Mouse (Mus musculus) spleen, adult 2 months (tissue): ENCODE results near the gene Il12rb1.

Source experiments
- CTCF ChIP-seq: fragments of 200-500 bp; IDR thresholded peaks from 2 replicates; pipeline ENCODE4 v1.5.1; 2011; ENCODE audit warnings: mild to moderate bottlenecking, inconsistent platforms; ENCODE audit not compliant: insufficient read depth, insufficient read length, insufficient replicate concordance; ENCODE audit errors: extremely low read depth
- POLR2A ChIP-seq: fragments of 200-500 bp; IDR thresholded peaks from 2 replicates; pipeline ENCODE4 v1.6.1; 2011; ENCODE audit warnings: low read depth, low read length, inconsistent platforms

- no peak for TF ChIP-seq POLR2A
- TF ChIP-seq CTCF = no peak
These were observed 33.0 kb upstream of the Il12rb1 start for GRCm38 (mm10) chr8:70775227-70775626.
